Mouse (Mus musculus) liver, adult 2 months (tissue): ENCODE data around the gene Gm37419. TPM values are rescaled to one million over a fixed set of nuclear protein-coding genes. Genes with fewer than 3 reads are reported as not detected.

ENCODE experiments used
- DNase-seq: peaks from one replicate; pipeline ENCODE4 v3.0.0-alpha.2; 2011; ENCODE audit warnings: low read depth, low spot score; ENCODE audit errors: extremely low read depth
- H3K27ac ChIP-seq: fragments of 200-500 bp; replicated peaks from 2 replicates; pipeline ENCODE4 v1.5.1; 2012; ENCODE audit warnings: low read depth, mild to moderate bottlenecking, control low read depth, inconsistent platforms, low read length; ENCODE audit not compliant: insufficient read depth
- H3K27me3 ChIP-seq: fragments of 200-500 bp; 2 replicates; pipeline ENCODE4 v1.6.1; 2012; ENCODE audit warnings: mild to moderate bottlenecking, moderate library complexity, low read length, inconsistent platforms; ENCODE audit not compliant: control insufficient read depth, insufficient read depth
- H3K36me3 ChIP-seq: fragments of 200-500 bp; 2 replicates; pipeline ENCODE4 v1.6.1; 2012; ENCODE audit warnings: low read length, inconsistent platforms; ENCODE audit not compliant: control insufficient read depth, insufficient read depth
- H3K4me1 ChIP-seq: fragments of 200-500 bp; 2 replicates; pipeline ENCODE4 v1.6.1; 2011; ENCODE audit warnings: low read length; ENCODE audit not compliant: control insufficient read depth, insufficient read depth
- H3K4me3 ChIP-seq: fragments of 200-500 bp; 2 replicates; pipeline ENCODE4 v1.5.1; 2011; ENCODE audit warnings: low read depth, mild to moderate bottlenecking, control low read depth, low read length, moderate library complexity; ENCODE audit not compliant: insufficient read depth
- H3K79me2 ChIP-seq: fragments of 200-500 bp; 2 replicates; pipeline ENCODE4 v1.6.1; 2012; ENCODE audit warnings: inconsistent platforms, mild to moderate bottlenecking, low read length, moderate library complexity; ENCODE audit not compliant: control insufficient read depth, insufficient read depth
- H3K9ac ChIP-seq: fragments of 200-500 bp; 2 replicates; pipeline ENCODE4 v1.6.1; 2012; ENCODE audit warnings: low read depth, mild to moderate bottlenecking, control low read depth, inconsistent platforms, low read length
- CTCF ChIP-seq: fragments of 200-500 bp; IDR thresholded peaks from 2 replicates; pipeline ENCODE4 v1.5.1; 2011; ENCODE audit warnings: low read depth, low read length, control low read depth
- POLR2A ChIP-seq: fragments of 200-500 bp; IDR thresholded peaks from 2 replicates; pipeline ENCODE4 v1.6.1; 2011; ENCODE audit warnings: low read length, control low read depth; ENCODE audit not compliant: insufficient read depth; ENCODE audit errors: extremely low read depth
- WGBS: fragments of 180-500 bp; shearing (Covaris S2); methylation state at CpG from one replicate; pipeline ENCODE4 v1.1.7; 2018; 5-methylcytosine and 5-hydroxymethylcytosine counted together
- polyA plus RNA-seq: library from polyadenylated mRNA; depleted of rRNA; stranded (reverse); fragments of >200 nt; gene quantifications from 2 replicates; pipeline ENCODE4 v1.2.3, GENCODE M21; 2012
- total RNA-seq: library from RNA; depleted of rRNA; stranded (reverse); fragments of >200 nt; gene quantifications from 2 replicates; pipeline ENCODE4 v1.2.3, GENCODE M21; 2014

Gm37419 gene
- total and polyA plus RNA-seq, 2 experiments = not detected

GRCm38 (mm10) chr16:23993351-23994321, 5.4 kb downstream of the Gm37419 start:
- Histone ChIP-seq H3K27ac (peak overlapping the region; percentile 94), H3K79me2 (peaks cover 3% of the 10 kb centered on the region; the same call in 1 of the 2 replicates), H3K4me3 (peak overlapping the region; percentile 31; the same call in 1 of the 2 replicates), H3K9ac (peak overlapping the region; percentile 50), H3K36me3 (no peaks in the 10 kb centered on the region), H3K27me3 (no peaks in the 10 kb centered on the region), H3K4me1 (peaks cover 12% of the 10 kb centered on the region; the same call in 1 of the 2 replicates)
- WGBS = 13% methylated on average over 17 of the region's 17 CpGs
- DNase-seq = peak; percentile 90
- no peak for TF ChIP-seq POLR2A
- TF ChIP-seq CTCF = no peak

GRCm38 (mm10) chr16:23996342-23996741, 8.1 kb downstream of the Gm37419 start:
- Histone ChIP-seq H3K36me3 (no peaks in the 10 kb centered on the region), H3K79me2 (no peaks in the 10 kb centered on the region), H3K27ac (0 out of 2 replicates have a peak overlapping the region, but pooled peaks have one; percentile 23), H3K4me3 (no peak overlapping the region), H3K9ac (no peak overlapping the region), H3K4me1 (peaks cover 12% of the 10 kb centered on the region; the same call in 1 of the 2 replicates), H3K27me3 (no peaks in the 10 kb centered on the region)
- peak; percentile 95 for DNase-seq
- WGBS = 44% methylated on average over 7 of the region's 7 CpGs
- no peak for TF ChIP-seq POLR2A
- TF ChIP-seq CTCF = no peak

GRCm38 (mm10) chr16:23997228-23997627, 8.9 kb downstream of the Gm37419 start:
- peaks cover 9% of the 10 kb centered on the region; the same call in 1 of the 2 replicates for H3K4me1 ChIP-seq
- DNase-seq = no peak
- no peak overlapping the region for H3K27ac ChIP-seq
- H3K36me3 ChIP-seq = no peaks in the 10 kb centered on the region
- H3K4me3 ChIP-seq = no peak overlapping the region
- no peak overlapping the region for H3K9ac ChIP-seq
- no peak for TF ChIP-seq CTCF
- TF ChIP-seq POLR2A = no peak
- no peaks in the 10 kb centered on the region for H3K27me3 ChIP-seq
- 76% methylated on average over 3 of the region's 3 CpGs for WGBS
- H3K79me2 ChIP-seq = no peaks in the 10 kb centered on the region

- H3K36me3 ChIP-seq = no peaks in the 10 kb centered on the region
- WGBS = 72% methylated on average over 6 of the region's 6 CpGs
Observed at GRCm38 (mm10) chr16:23997912-23998311, 9.6 kb downstream of the Gm37419 start.

GRCm38 (mm10) chr16:24005928-24006327, 17.6 kb downstream of the Gm37419 start:
- H3K79me2 ChIP-seq = no peaks in the 10 kb centered on the region
- no peak overlapping the region for H3K9ac ChIP-seq
- DNase-seq = peak; percentile 56
- WGBS = 48% methylated on average over 8 of the region's 8 CpGs
- H3K36me3 ChIP-seq = no peaks in the 10 kb centered on the region
- H3K27me3 ChIP-seq = no peaks in the 10 kb centered on the region
- TF ChIP-seq CTCF (no peak), POLR2A (no peak)
- H3K27ac ChIP-seq = no peak overlapping the region
- H3K4me1 ChIP-seq = no peaks in the 10 kb centered on the region
- no peak overlapping the region for H3K4me3 ChIP-seq

More at GRCm38 (mm10) chr16:23997912-23998311, 9.6 kb downstream of the Gm37419 start:
- H3K4me1 ChIP-seq = peaks cover 9% of the 10 kb centered on the region; the same call in 1 of the 2 replicates
- no peak overlapping the region for H3K4me3 ChIP-seq
- H3K27me3 ChIP-seq = no peaks in the 10 kb centered on the region
- DNase-seq = no peak
- no peak overlapping the region for H3K9ac ChIP-seq
- no peaks in the 10 kb centered on the region for H3K79me2 ChIP-seq
- TF ChIP-seq POLR2A = no peak
- no peak for TF ChIP-seq CTCF
- H3K27ac ChIP-seq = no peak overlapping the region
